Mouse (Mus musculus) limb, embryonic 12.5 days (tissue): Measurements from ENCODE around the gene Neurod1. TPM values are rescaled to one million over a fixed set of nuclear protein-coding genes. Genes with fewer than 3 reads are reported as not detected.

ENCODE experiments used
- ATAC-seq: fragments of 200-750 bp; cut with Nextera tagmentation; 2 replicates; pipeline ENCODE4 v1.8.0; 2017; ENCODE audit warnings: low read depth, moderate TSS enrichment; ENCODE audit not compliant: insufficient number of reproducible peaks, insufficient read depth, low FRiP score, low TSS enrichment
- H3K27ac ChIP-seq: fragments of 300-500 bp; sonication (generic); 2 replicates; pipeline ENCODE4 v1.5.1; 2016; ENCODE audit warnings: mild to moderate bottlenecking, moderate library complexity
- H3K27me3 ChIP-seq: fragments of 300-500 bp; sonication (generic); 2 replicates; pipeline ENCODE4 v1.6.1; 2016; ENCODE audit warnings: mild to moderate bottlenecking, moderate library complexity
- H3K36me3 ChIP-seq: fragments of 300-500 bp; sonication (generic); 2 replicates; pipeline ENCODE4 v1.6.1; 2016; ENCODE audit warnings: mild to moderate bottlenecking, moderate library complexity
- H3K4me1 ChIP-seq: fragments of 300-500 bp; sonication (generic); replicated peaks from 2 replicates; pipeline ENCODE4 v1.6.1; 2016
- H3K4me2 ChIP-seq: fragments of 300-500 bp; sonication (generic); 2 replicates; pipeline ENCODE4 v1.6.1; 2016; ENCODE audit warnings: mild to moderate bottlenecking, moderate library complexity
- H3K4me3 ChIP-seq: fragments of 300-500 bp; sonication (generic); replicated peaks from 2 replicates; pipeline ENCODE4 v1.5.1; 2016; ENCODE audit warnings: mild to moderate bottlenecking
- H3K9ac ChIP-seq: fragments of 300-500 bp; sonication (generic); replicated peaks from 2 replicates; pipeline ENCODE4 v1.6.1; 2016; ENCODE audit warnings: mild to moderate bottlenecking, moderate library complexity
- H3K9me3 ChIP-seq: fragments of 300-500 bp; sonication (generic); 2 replicates; pipeline ENCODE4 v1.6.1; 2016; ENCODE audit warnings: mild to moderate bottlenecking, moderate library complexity
- WGBS: fragments of 180-500 bp; shearing (Covaris S2); methylation state at CpG from one replicate; pipeline ENCODE4 v1.1.7; 2016; 5-methylcytosine and 5-hydroxymethylcytosine counted together
- polyA plus RNA-seq: library from polyadenylated mRNA; unstranded; fragments of >200 nt; fragmentation: Nextera tagmentation; extraction: Ambion mirVana; gene quantifications from 2 replicates; pipeline ENCODE4 v1.2.1, GENCODE M21; 2016

The Neurod1 gene
- polyA plus RNA-seq: 0.34 TPM in 1 of 2 replicates, not detected in the other

DNA sequence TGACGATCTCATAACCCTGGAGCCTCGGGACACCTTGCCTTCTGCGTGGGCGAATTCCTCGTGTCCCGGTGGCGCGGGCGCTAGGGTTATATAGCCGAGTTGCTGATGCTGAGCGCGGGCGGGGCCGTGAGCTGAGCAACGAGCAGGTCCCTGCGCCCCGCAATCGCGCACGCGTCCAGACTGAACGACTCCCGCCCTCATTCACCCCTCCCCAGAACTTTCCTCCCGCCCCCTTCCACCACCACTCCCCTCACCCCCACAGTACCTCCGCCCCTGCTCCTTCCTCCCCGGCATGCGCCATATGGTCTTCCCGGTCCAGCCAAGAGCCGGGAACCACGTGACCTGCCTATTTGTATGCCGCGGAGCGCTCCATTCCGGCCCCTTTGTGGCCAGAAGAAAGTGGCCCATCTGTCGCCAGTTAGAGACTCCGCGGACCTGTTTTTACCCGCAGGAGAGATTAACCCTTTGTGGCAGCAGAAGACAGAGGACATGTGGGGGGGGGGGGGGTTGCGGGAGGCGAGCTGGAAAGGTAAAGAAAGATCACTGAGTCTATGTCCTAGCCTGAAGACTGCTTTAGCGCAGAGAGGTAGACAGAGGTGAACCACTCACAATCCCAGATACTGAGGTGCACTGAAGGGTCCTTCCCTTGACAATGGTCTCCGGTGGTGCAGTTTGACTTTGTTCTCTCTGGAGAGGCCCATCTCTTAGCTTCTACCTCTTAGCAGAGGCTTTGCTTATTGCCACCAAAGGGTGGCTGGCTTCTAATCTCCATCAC is at the start of gene Neurod1, which contains the start of gene Cerkl:
Gene Neurod1 (minus strand): TSS at position 177 of the 775 bp plus-strand sequence.
Gene Cerkl (minus strand): TSS at position 211 of the 775 bp plus-strand sequence.
- under 1% methylated on average over 38 of the region's 42 CpGs for WGBS
- H3K27ac ChIP-seq: no peak within 1 kb of the TSS

DNA sequence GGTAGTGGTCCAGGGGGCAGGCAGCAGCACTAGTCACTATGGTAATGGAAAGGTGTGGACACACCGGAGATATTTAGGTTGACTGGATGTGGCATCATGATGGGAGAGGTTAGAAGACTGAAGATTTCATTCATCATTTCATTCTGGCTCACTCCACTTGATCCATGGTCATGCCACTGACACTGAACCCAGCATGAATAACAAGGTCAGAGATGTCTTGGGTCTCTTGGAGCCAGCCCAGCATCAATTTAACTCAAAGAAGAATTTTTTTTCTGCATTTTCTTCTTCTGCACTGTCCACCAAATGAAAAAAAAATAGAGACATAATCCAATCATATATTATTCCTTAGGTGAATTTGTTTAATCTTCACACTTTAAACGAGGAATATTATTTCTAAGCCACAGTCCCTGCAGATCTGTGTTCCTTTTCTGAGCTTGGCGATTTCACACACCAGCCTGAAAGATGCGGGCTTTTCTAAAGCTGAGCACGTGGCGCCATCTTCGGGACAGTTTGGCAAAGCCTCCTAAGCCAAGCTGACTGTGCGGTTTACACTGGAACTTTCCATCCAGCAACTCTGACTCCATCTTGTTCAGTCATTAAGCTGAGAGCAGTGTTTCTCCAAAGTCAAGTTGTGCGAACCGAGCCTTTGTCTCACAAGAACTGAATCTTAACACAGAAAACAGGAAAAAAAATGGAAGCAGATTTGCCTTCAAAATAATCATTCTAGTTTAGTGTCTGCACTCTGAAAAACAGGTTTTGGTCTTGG is 42.6 kb upstream of the Neurod1 start:
- Histone ChIP-seq H3K36me3 (no peaks in the 10 kb centered on the region), H3K9ac (no peak overlapping the region), H3K4me1 (no peaks in the 10 kb centered on the region), H3K9me3 (no peaks in the 10 kb centered on the region), H3K4me3 (no peak overlapping the region), H3K4me2 (no peak overlapping the region), H3K27me3 (peaks cover 6% of the 10 kb centered on the region; the same call in 1 of the 2 replicates), H3K27ac (no peak overlapping the region)
- 32% methylated on average over 10 of the region's 10 CpGs for WGBS
- 0 out of 2 replicates have a peak, but pooled peaks have one; percentile 59 for ATAC-seq

More for the DNA sequence above, at the start of gene Neurod1, which contains the start of gene Cerkl:
- peak; percentile 74 for ATAC-seq
- Histone ChIP-seq H3K4me2 (peak within 1 kb of the TSS; percentile 67), H3K9me3 (no peaks in the 10 kb centered on the region), H3K36me3 (no peaks in the 10 kb centered on the region), H3K4me1 (peaks cover 18% of the 10 kb centered on the region), H3K4me3 (peak within 1 kb of the TSS; percentile 38), H3K9ac (no peak within 1 kb of the TSS), H3K27me3 (peaks cover 75% of the 10 kb centered on the region)

DNA sequence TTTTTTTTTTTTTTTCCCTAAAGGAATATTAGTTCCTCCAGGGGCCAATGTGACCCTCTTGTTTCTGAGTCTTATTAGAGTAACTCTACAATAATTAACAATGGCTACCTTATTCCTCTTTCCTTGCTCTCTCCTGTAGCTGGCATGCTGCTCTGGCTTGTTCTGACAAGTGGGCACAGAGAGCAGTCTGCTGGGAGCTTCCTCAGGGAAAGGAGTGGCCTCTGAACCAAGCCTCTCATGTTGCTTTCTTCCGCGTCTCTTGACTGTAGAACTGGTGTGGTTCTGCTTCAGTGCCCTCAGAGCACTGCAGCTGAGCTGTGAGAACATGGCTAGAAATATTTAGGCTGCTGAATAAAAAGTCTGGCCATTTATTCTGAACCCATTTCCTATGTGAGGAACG is 28.6 kb upstream of the Neurod1 start:
- Histone ChIP-seq H3K9me3 (no peaks in the 10 kb centered on the region), H3K9ac (no peak overlapping the region)
- ATAC-seq: no peak

GRCm38 (mm10) chr2:79482511-79482910 is 26.0 kb upstream of the Neurod1 start:
- 90% methylated on average over 2 of the region's 2 CpGs for WGBS
- Histone ChIP-seq H3K4me2 (no peak overlapping the region), H3K9me3 (no peaks in the 10 kb centered on the region), H3K4me3 (no peak overlapping the region), H3K36me3 (no peaks in the 10 kb centered on the region), H3K4me1 (no peaks in the 10 kb centered on the region), H3K9ac (no peak overlapping the region), H3K27me3 (no peaks in the 10 kb centered on the region), H3K27ac (no peak overlapping the region)
- ATAC-seq: no peak

More for the DNA sequence above, 28.6 kb upstream of the Neurod1 start:
- Histone ChIP-seq H3K4me1 (no peaks in the 10 kb centered on the region), H3K4me3 (no peak overlapping the region), H3K4me2 (no peak overlapping the region), H3K27ac (no peak overlapping the region), H3K27me3 (no peaks in the 10 kb centered on the region), H3K36me3 (no peaks in the 10 kb centered on the region)
- WGBS: 66% methylated on average over 3 of the region's 3 CpGs

- Histone ChIP-seq H3K9ac (no peak overlapping the region), H3K27ac (no peak overlapping the region), H3K36me3 (no peaks in the 10 kb centered on the region), H3K4me1 (peaks cover 9% of the 10 kb centered on the region), H3K9me3 (no peaks in the 10 kb centered on the region), H3K4me3 (no peak overlapping the region), H3K4me2 (no peak overlapping the region), H3K27me3 (peaks cover 39% of the 10 kb centered on the region)
- no peak for ATAC-seq
- 77% methylated on average over 4 of the region's 4 CpGs for WGBS
Measured at GRCm38 (mm10) chr2:79462411-79462810, 5.9 kb upstream of the Neurod1 start.

DNA sequence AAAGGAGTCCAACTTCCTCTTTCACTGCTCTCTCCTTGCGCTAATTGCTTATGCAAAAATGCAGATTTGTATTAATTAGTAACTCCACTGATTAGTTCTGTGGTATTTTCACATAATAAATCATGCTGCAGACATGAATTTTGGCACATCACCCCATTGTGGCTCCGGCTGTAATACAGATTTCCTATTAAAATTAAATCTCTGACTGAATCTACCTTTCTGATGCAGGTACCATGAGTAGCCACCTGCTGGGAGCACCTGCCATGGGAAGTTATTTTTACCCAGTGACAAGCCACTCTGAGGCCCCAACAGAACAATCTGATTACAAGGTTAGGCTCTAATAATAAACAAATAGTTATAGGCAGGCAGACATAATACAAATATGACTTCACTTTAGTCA is 5.3 kb upstream of the Neurod1 start:
- no peak overlapping the region for H3K9ac ChIP-seq
- peaks cover 45% of the 10 kb centered on the region for H3K27me3 ChIP-seq
- H3K4me2 ChIP-seq: no peak overlapping the region
- H3K4me3 ChIP-seq: no peak overlapping the region
- WGBS: 86% methylated on average over 2 of the region's 2 CpGs
- no peaks in the 10 kb centered on the region for H3K9me3 ChIP-seq
- H3K36me3 ChIP-seq: no peaks in the 10 kb centered on the region
- no peak overlapping the region for H3K27ac ChIP-seq
- no peak for ATAC-seq
- peaks cover 11% of the 10 kb centered on the region for H3K4me1 ChIP-seq

GRCm38 (mm10) chr2:79460586-79460985 is 4.0 kb upstream of the Neurod1 start:
- Histone ChIP-seq H3K4me2 (no peak overlapping the region), H3K27ac (no peak overlapping the region), H3K27me3 (peaks cover 58% of the 10 kb centered on the region), H3K36me3 (no peaks in the 10 kb centered on the region), H3K9ac (no peak overlapping the region), H3K9me3 (no peaks in the 10 kb centered on the region), H3K4me3 (no peak overlapping the region), H3K4me1 (peaks cover 15% of the 10 kb centered on the region)
- WGBS: 2% methylated on average over 2 of the region's 2 CpGs
- no peak for ATAC-seq

- H3K9ac ChIP-seq: no peak overlapping the region
- no peaks in the 10 kb centered on the region for H3K36me3 ChIP-seq
- no peaks in the 10 kb centered on the region for H3K9me3 ChIP-seq
- H3K4me3 ChIP-seq: no peak overlapping the region
- no peak for ATAC-seq
- WGBS: 7% methylated on average over 14 of the region's 14 CpGs
- H3K27me3 ChIP-seq: peaks cover 62% of the 10 kb centered on the region
- H3K27ac ChIP-seq: no peak overlapping the region
- peaks cover 15% of the 10 kb centered on the region for H3K4me1 ChIP-seq
- H3K4me2 ChIP-seq: no peak overlapping the region
Measured at GRCm38 (mm10) chr2:79460107-79460506, 3.6 kb upstream of the Neurod1 start.

GRCm38 (mm10) chr2:79459061-79460045 is 2.8 kb upstream of the Neurod1 start:
- Histone ChIP-seq H3K36me3 (no peaks in the 10 kb centered on the region), H3K27ac (no peak overlapping the region), H3K9me3 (no peaks in the 10 kb centered on the region), H3K4me1 (peaks cover 16% of the 10 kb centered on the region), H3K9ac (no peak overlapping the region), H3K27me3 (peaks cover 70% of the 10 kb centered on the region), H3K4me3 (peak overlapping the region; percentile 13), H3K4me2 (0 out of 2 replicates have a peak overlapping the region, but pooled peaks have one; percentile 17)
- no peak for ATAC-seq
- WGBS: 1% methylated on average over 44 of the region's 44 CpGs

GRCm38 (mm10) chr2:79457932-79458331 is 1.4 kb upstream of the Neurod1 start:
- Histone ChIP-seq H3K4me1 (peaks cover 18% of the 10 kb centered on the region), H3K4me2 (no peak overlapping the region), H3K27ac (no peak overlapping the region), H3K36me3 (no peaks in the 10 kb centered on the region), H3K27me3 (peaks cover 77% of the 10 kb centered on the region), H3K9ac (no peak overlapping the region), H3K9me3 (no peaks in the 10 kb centered on the region), H3K4me3 (no peak overlapping the region)
- WGBS: 31% methylated on average over 3 of the region's 3 CpGs
- ATAC-seq: no peak
